Mouse (Mus musculus) limb, embryonic 13.5 days (tissue): ENCODE data around the gene Tuba3b. TPM values are rescaled to one million over a fixed set of nuclear protein-coding genes. Genes with fewer than 3 reads are reported as not detected.

Experiments
- ATAC-seq: fragments of 200-750 bp; cut with Nextera tagmentation; 2 replicates; pipeline ENCODE4 v1.8.0; 2017; ENCODE audit warnings: low read depth, moderate number of reproducible peaks, moderate TSS enrichment; ENCODE audit not compliant: low FRiP score
- H3K27ac ChIP-seq: fragments of 300-500 bp; sonication (generic); 2 replicates; pipeline ENCODE4 v1.5.1; 2015; ENCODE audit warnings: inconsistent platforms, mild to moderate bottlenecking, moderate library complexity
- H3K27me3 ChIP-seq: fragments of 300-500 bp; sonication (generic); 2 replicates; pipeline ENCODE4 v1.6.1; 2015; ENCODE audit warnings: mild to moderate bottlenecking, inconsistent platforms
- H3K36me3 ChIP-seq: fragments of 300-500 bp; sonication (generic); 2 replicates; pipeline ENCODE4 v1.6.1; 2015; ENCODE audit warnings: inconsistent platforms, mild to moderate bottlenecking, moderate library complexity
- H3K4me1 ChIP-seq: fragments of 300-500 bp; sonication (generic); 2 replicates; pipeline ENCODE4 v1.6.1; 2015; ENCODE audit warnings: inconsistent platforms
- H3K4me2 ChIP-seq: fragments of 300-500 bp; sonication (generic); replicated peaks from 2 replicates; pipeline ENCODE4 v1.6.1; 2015; ENCODE audit warnings: inconsistent platforms, mild to moderate bottlenecking, moderate library complexity
- H3K4me3 ChIP-seq: fragments of 300-500 bp; sonication (generic); 2 replicates; pipeline ENCODE4 v1.5.1; 2015; ENCODE audit warnings: moderate library complexity, mild to moderate bottlenecking, inconsistent platforms
- H3K9ac ChIP-seq: fragments of 300-500 bp; sonication (generic); 2 replicates; pipeline ENCODE4 v1.6.1; 2015; ENCODE audit warnings: mild to moderate bottlenecking, inconsistent platforms
- H3K9me3 ChIP-seq: fragments of 300-500 bp; sonication (generic); 2 replicates; pipeline ENCODE4 v1.6.1; 2016; ENCODE audit warnings: inconsistent platforms
- WGBS: fragments of 180-500 bp; shearing (Covaris S2); methylation state at CpG from one replicate; pipeline ENCODE4 v1.1.7; 2015; 5-methylcytosine and 5-hydroxymethylcytosine counted together
- polyA plus RNA-seq: library from polyadenylated mRNA; unstranded; fragments of >200 nt; fragmentation: Nextera tagmentation; extraction: Ambion mirVana; gene quantifications from 2 replicates; pipeline ENCODE4 v1.2.1, GENCODE M21; 2015

Gene Tuba3b
- polyA plus RNA-seq, result not detected in 2 replicates

DNA sequence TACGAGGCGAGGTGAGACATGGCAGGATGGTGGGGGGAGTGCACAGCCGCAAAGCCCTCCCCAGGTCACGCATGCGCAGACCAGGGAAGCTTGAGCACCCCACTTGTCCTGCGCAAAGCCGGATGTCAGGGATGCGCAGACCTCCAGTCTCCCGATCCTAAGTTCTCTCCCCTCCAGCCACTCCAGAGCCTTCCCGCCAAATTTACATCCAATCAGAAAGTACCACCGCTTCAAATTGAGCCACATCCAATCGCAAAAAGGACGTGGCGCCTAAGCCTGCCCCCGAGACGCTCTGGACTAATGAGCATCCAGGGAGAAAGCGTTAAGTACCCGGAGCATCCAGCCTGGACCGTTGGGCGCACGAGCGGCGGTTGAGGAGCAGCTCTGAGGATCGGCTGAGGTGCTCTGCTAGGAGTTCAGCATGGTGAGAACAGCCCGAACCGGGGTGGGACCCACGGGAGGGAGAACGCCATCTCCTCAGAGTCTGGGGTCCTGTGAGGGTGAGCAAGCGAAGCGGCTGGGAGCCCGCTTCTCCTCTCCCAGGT is at the start of gene Tuba3b:
TSS of gene Tuba3b (plus strand) at position 92 of the 545 bp plus-strand sequence.
- Histone ChIP-seq H3K4me1 (peaks cover 8% of the 10 kb centered on the region; the same call in 1 of the 2 replicates), H3K9me3 (no peaks in the 10 kb centered on the region), H3K9ac (no peak within 1 kb of the TSS), H3K36me3 (no peaks in the 10 kb centered on the region), H3K4me2 (no peak within 1 kb of the TSS), H3K27me3 (no peaks in the 10 kb centered on the region), H3K27ac (no peak within 1 kb of the TSS), H3K4me3 (no peak within 1 kb of the TSS)
- WGBS, result 95% methylated on average over 31 of the region's 31 CpGs
- no peak for ATAC-seq

DNA sequence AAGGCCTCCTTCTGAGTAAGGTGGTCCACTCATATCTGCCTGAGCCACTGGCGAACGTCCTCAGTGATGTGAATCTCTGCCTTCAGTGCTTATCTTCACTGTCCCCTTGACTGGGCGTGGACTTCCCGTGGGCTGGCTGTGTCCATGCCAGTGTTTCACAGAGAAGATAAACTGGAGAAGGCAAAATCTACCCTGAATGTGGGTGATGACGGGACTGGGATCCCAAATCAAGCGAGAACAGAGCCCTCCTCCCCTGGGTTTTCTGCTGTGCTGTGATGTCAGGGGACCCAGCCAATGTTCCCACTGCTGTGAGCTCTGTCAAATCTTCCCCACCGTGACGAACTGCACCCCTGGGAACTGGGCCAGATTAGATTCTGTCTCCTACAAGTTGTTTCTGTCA is 48.3 kb upstream of the Tuba3b start:
- 84% methylated on average over 8 of the region's 8 CpGs for WGBS
- H3K9me3 ChIP-seq, result 0 out of 2 replicates have a peak, but pooled peaks cover 3% of the 10 kb centered on the region
- no peaks in the 10 kb centered on the region for H3K36me3 ChIP-seq
- no peak overlapping the region for H3K4me3 ChIP-seq
- H3K4me2 ChIP-seq, result no peak overlapping the region
- H3K27ac ChIP-seq, result no peak overlapping the region
- no peak overlapping the region for H3K9ac ChIP-seq
- no peak for ATAC-seq
- H3K27me3 ChIP-seq, result no peaks in the 10 kb centered on the region
- H3K4me1 ChIP-seq, result peaks cover 21% of the 10 kb centered on the region

DNA sequence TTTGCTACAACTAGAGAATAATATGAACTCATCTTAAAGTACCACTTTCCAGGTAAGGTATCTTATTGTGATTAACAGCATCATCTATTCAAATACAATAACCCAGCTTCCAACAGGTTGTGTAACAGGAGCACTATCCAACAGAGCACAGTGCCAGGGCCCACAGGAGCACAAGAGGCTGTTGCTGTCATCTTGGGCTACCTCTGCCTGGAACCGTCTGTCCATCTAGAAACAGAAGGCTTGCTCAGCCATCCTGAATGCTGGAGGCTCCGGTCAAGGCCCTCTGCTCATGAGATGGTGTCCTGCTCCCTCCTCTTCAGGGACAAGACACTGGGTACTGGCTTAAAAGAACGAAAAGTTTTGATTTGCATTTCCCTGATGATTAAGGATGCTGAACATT is 47.7 kb upstream of the Tuba3b start:
- Histone ChIP-seq H3K27ac (no peak overlapping the region), H3K4me2 (no peak overlapping the region), H3K9me3 (0 out of 2 replicates have a peak, but pooled peaks cover 3% of the 10 kb centered on the region), H3K4me3 (no peak overlapping the region), H3K4me1 (peaks cover 21% of the 10 kb centered on the region), H3K36me3 (no peaks in the 10 kb centered on the region), H3K27me3 (no peaks in the 10 kb centered on the region), H3K9ac (no peak overlapping the region)
- 91% methylated on average over 3 of the region's 3 CpGs for WGBS
- ATAC-seq, result no peak

DNA sequence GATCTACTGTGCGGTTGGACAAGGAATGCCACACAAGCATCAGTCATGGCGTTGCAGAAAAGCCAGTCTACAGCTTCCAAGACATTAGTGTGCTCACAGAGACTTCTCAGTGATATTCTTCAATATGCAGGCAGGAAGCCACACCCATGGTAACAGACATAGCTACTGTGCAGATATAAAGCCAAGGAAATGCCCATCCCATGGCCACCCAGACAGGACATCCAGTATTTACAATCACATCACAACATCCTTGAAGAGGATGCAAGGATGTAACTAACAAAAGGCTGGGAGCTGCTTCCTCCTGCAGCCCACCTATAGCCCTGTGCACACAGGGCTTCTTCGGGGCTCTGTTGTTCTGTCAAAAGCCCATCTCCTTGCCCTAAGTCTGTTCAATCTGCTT is 46.9 kb upstream of the Tuba3b start:
- Histone ChIP-seq H3K4me2 (no peak overlapping the region), H3K27ac (no peak overlapping the region), H3K4me3 (no peak overlapping the region), H3K9ac (no peak overlapping the region), H3K4me1 (peaks cover 21% of the 10 kb centered on the region), H3K9me3 (0 out of 2 replicates have a peak, but pooled peaks cover under 1% of the 10 kb centered on the region), H3K27me3 (no peaks in the 10 kb centered on the region), H3K36me3 (no peaks in the 10 kb centered on the region)
- no peak for ATAC-seq
- WGBS, result 89% methylated on average over 3 of the region's 3 CpGs

DNA sequence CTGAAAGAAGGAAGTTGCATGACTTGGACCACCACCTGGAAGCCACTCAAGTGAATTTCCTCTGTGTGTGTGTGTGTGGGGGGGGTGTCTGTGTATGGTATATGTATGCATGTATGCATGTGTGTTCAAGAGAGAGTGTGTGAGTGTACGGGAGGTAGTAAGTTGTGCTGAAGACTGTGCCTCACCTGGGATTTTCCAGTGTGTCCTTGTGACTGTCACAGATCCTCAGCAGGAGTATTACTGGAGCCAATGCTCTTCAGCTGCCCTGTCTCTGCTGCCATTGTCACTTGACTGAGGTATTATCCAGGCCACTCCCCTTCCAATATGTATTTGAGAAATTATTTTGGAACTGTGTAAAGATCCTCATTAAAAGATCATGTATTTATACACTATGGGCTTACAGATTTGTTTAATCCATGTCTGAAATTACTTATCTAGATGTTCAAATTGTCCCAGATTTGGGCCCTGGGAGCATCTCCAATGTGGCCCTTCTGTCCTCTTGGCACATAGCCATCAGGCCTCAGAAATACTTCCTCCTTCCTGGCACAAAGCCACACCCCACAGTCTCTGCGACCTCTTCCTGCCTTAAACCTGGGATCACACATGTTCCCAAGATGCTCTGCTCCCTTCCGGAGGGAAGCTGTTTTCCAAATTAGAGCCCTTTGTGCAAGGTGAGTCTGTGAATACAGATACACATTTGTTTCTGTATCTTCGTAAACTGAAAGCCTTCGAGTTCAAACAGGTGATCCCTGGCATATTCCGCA is 42.1 kb upstream of the Tuba3b start:
- H3K4me2 ChIP-seq, result no peak overlapping the region
- H3K4me1 ChIP-seq, result peaks cover 15% of the 10 kb centered on the region
- WGBS, result 75% methylated on average over 6 of the region's 6 CpGs
- H3K27me3 ChIP-seq, result no peaks in the 10 kb centered on the region
- H3K9ac ChIP-seq, result no peak overlapping the region
- no peaks in the 10 kb centered on the region for H3K9me3 ChIP-seq
- no peak overlapping the region for H3K4me3 ChIP-seq
- H3K27ac ChIP-seq, result no peak overlapping the region
- no peak for ATAC-seq
- no peaks in the 10 kb centered on the region for H3K36me3 ChIP-seq

DNA sequence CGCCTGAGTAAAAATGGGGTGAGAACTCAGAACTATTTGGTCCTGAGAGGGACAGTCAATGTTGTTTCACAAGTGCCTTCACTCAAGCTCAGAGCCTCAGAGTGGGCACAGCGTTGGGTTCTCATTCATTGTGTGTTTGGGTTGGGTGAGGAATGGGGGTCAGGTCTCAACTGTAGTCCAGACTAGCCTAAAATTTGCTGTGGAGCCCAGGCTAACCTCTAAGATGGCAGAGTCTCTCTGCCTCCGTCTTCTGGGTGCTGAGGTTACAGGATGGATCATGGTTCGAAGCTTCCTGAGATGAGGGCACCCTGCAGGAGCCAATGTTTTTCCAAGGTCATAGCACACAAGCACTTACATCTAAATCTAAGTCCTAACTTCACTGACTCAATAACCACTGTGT is 38.8 kb upstream of the Tuba3b start:
- ATAC-seq, result no peak
- no peak overlapping the region for H3K27ac ChIP-seq
- H3K9me3 ChIP-seq, result no peaks in the 10 kb centered on the region
- peaks cover 13% of the 10 kb centered on the region for H3K4me1 ChIP-seq
- no peak overlapping the region for H3K9ac ChIP-seq
- H3K4me2 ChIP-seq, result no peak overlapping the region
- no peak overlapping the region for H3K4me3 ChIP-seq
- no peaks in the 10 kb centered on the region for H3K36me3 ChIP-seq
- no peaks in the 10 kb centered on the region for H3K27me3 ChIP-seq
- WGBS, result 90% methylated on average over 4 of the region's 4 CpGs

DNA sequence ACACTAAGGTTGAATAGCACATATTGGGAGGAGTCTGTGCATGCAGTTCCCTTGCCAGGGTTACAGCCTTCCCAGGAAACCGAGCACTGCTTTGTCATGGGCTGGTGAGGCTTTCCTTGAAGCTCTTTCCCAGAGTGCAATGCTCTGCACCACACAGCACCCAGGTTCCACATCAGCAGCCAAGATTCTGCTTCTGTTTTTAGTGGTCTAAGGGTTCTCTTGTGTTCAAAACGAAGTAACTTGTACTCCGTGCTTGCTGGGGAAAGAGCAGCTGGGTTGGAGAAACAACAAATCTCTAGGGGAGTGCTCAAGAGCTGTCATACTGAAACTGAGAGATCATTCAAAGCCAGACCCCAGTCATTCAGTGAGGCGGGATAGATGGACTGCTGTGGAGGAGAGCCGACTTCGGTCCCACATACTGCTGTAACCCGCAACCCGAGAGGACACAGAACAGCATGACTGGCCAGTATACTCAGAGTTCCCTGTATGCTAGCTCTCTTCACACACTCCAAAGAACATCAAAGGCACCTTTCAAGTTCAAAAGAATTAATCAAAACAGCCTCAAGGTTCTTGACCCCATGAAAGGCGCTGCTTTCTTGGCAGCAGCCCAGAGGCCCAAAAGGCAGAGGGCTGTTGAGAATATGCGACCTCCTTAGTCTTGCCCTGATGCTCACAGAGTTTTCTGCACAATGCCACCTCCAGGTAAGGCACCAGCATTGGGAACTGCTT is 36.9 kb upstream of the Tuba3b start:
- no peak overlapping the region for H3K27ac ChIP-seq
- 0 out of 2 replicates have a peak overlapping the region, but pooled peaks have one; percentile 0 for H3K4me2 ChIP-seq
- H3K9me3 ChIP-seq, result no peaks in the 10 kb centered on the region
- 24% methylated on average over 10 of the region's 10 CpGs for whole genome bisulfite sequencing
- no peaks in the 10 kb centered on the region for H3K27me3 ChIP-seq
- peaks cover 13% of the 10 kb centered on the region for H3K4me1 ChIP-seq
- H3K4me3 ChIP-seq, result no peak overlapping the region
- H3K9ac ChIP-seq, result no peak overlapping the region
- ATAC-seq, result no peak
- H3K36me3 ChIP-seq, result no peaks in the 10 kb centered on the region

DNA sequence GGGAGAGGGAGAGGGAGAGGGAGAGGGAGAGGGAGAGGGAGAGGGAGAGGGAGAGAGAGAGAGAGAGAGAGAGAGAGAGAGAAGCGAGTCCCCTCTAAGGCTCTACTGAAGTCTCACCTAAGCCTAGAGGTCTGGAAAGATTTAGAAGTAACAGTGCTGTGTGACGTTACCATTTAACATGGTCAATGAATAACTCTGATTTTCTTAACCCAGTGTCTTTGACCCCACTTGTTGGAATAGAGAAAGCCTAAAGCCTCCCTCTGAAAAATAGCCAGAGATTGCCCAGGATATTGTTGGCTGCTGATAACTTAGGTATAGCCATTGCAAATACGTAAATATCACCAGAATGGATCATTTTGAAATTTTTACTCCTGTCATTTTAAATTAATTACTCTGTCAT is 35.8 kb upstream of the Tuba3b start:
- no peaks in the 10 kb centered on the region for H3K36me3 ChIP-seq
- WGBS, result 82% methylated on average over 3 of the region's 3 CpGs
- no peak overlapping the region for H3K27ac ChIP-seq
- no peak overlapping the region for H3K4me3 ChIP-seq
- H3K4me1 ChIP-seq, result peaks cover 13% of the 10 kb centered on the region
- no peaks in the 10 kb centered on the region for H3K9me3 ChIP-seq
- no peaks in the 10 kb centered on the region for H3K27me3 ChIP-seq
- no peak overlapping the region for H3K4me2 ChIP-seq
- no peak for ATAC-seq
- no peak overlapping the region for H3K9ac ChIP-seq

DNA sequence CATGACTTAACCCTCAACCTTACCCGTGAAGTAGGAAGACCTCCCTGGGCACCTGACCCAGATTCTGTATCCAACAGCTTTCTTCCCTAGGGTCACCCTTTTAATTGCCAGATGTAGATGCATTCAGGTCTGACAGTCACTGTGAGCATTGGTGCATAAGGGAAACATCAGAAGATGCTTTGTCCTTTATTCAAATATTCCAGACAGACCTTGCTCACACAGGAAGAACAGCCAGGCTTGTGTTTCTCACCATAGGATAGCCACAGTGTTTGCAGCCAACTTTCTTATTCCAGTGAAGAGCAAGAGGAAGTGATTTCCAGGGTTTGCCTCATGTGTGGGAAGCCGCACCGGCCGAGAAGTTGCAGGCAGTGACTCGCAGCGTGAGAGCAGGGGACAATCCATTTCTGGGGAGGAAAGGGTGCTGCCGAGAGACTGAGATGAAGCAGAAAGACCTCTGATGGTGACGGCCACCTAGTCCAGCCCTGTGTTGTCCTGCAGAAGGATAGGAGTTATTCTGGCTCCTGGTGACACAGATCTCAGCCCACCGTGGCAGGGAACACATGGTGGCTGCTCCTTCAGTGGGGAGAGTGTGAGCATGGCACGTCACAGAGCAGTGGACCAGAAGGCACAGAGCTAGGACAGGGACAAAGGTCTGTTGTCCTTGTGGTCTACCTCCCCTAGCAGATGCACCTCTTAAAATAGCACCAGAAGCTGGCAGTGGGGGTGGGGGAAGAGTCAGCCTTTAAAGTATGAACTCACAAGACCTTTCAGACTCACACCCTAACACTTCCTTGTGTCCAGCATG is 34.0 kb upstream of the Tuba3b start:
- Histone ChIP-seq H3K27ac (no peak overlapping the region), H3K36me3 (no peaks in the 10 kb centered on the region), H3K9me3 (no peaks in the 10 kb centered on the region), H3K4me3 (no peak overlapping the region), H3K4me2 (no peak overlapping the region), H3K9ac (no peak overlapping the region), H3K4me1 (peaks cover 13% of the 10 kb centered on the region), H3K27me3 (no peaks in the 10 kb centered on the region)
- 71% methylated on average over 10 of the region's 10 CpGs for WGBS
- no peak for ATAC-seq

DNA sequence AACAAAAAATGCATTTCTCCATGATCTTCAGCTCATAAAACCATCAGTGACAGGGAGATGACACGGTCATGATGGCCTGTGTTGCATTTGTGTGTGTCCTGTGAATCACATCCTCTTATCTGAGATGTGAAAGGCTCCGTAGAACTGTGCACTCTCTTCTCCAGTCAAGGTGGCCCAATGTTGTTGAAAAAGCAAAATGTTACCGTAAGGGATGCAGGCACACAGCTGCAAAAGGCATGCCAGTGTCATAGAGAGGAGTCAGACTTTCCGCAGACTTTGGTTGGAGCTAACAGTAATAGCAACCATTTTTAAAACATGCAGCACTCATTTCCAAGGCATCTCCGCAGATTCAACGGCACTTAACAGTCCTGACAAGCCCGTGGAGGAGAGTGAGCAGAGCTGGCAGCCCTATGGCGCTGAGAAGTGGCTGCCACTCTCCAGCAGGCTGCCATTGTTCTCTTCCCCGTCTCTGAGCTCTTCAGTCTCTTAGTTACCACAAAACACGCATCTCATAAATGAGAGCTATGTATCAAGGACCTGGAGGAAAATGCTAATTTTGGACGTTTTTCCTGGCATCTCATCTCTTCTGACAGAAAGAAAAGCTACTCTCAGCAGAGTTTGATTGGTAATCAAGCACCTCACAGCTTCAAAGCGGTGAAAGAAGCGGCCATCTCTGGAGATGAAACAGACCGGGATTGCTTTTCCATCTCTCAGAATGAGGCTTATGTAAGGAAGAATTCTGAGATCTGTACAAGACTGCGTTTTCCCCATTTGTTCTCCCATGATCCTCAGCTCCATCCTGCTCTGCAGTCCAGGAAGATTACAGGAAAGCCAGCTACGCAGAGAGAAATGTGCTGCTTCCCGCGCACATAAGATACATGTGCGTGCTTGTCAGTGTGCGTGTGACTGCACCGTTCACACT is 30.2 kb upstream of the Tuba3b start:
- no peak overlapping the region for H3K27ac ChIP-seq
- no peaks in the 10 kb centered on the region for H3K36me3 ChIP-seq
- 83% methylated on average over 21 of the region's 21 CpGs for WGBS
- no peak for ATAC-seq
- H3K27me3 ChIP-seq, result no peaks in the 10 kb centered on the region
- no peak overlapping the region for H3K9ac ChIP-seq
- H3K4me1 ChIP-seq, result 0 out of 2 replicates have a peak, but pooled peaks cover 8% of the 10 kb centered on the region
- no peaks in the 10 kb centered on the region for H3K9me3 ChIP-seq
- H3K4me2 ChIP-seq, result no peak overlapping the region
- no peak overlapping the region for H3K4me3 ChIP-seq
